Mouse (Mus musculus) forebrain, embryonic 13.5 days (tissue): ENCODE results near the gene Chst11. TPM values are rescaled to one million over a fixed set of nuclear protein-coding genes. Genes with fewer than 3 reads are reported as not detected.

ENCODE experiments used
- ATAC-seq: fragments of 200-750 bp; cut with Nextera tagmentation; 2 replicates; pipeline ENCODE4 v1.8.0; 2017
- H3K27ac ChIP-seq: fragments of 300-500 bp; sonication (generic); 2 replicates; pipeline ENCODE4 v1.5.1; 2015; ENCODE audit warnings: inconsistent platforms, mild to moderate bottlenecking, moderate library complexity
- H3K27me3 ChIP-seq: fragments of 300-500 bp; sonication (generic); 2 replicates; pipeline ENCODE4 v1.6.1; 2015; ENCODE audit warnings: mild to moderate bottlenecking, inconsistent platforms
- H3K36me3 ChIP-seq: fragments of 300-500 bp; sonication (generic); 2 replicates; pipeline ENCODE4 v1.6.1; 2015; ENCODE audit warnings: mild to moderate bottlenecking, inconsistent platforms; ENCODE audit not compliant: poor library complexity, severe bottlenecking
- H3K4me1 ChIP-seq: fragments of 300-500 bp; sonication (generic); 2 replicates; pipeline ENCODE4 v1.6.1; 2015; ENCODE audit warnings: inconsistent platforms
- H3K4me2 ChIP-seq: fragments of 300-500 bp; sonication (generic); 2 replicates; pipeline ENCODE4 v1.6.1; 2015; ENCODE audit warnings: inconsistent platforms, mild to moderate bottlenecking, moderate library complexity
- H3K4me3 ChIP-seq: fragments of 300-500 bp; sonication (generic); 2 replicates; pipeline ENCODE4 v1.5.1; 2015; ENCODE audit warnings: mild to moderate bottlenecking, inconsistent platforms
- H3K9ac ChIP-seq: fragments of 300-500 bp; sonication (generic); 2 replicates; pipeline ENCODE4 v1.6.1; 2015; ENCODE audit warnings: mild to moderate bottlenecking, inconsistent platforms
- H3K9me3 ChIP-seq: fragments of 300-500 bp; sonication (generic); replicated peaks from 2 replicates; pipeline ENCODE4 v1.6.1; 2016; ENCODE audit warnings: inconsistent platforms
- WGBS: fragments of 180-500 bp; shearing (Covaris S2); methylation state at CpG from one replicate; pipeline ENCODE4 v1.1.7; 2015; 5-methylcytosine and 5-hydroxymethylcytosine counted together
- polyA plus RNA-seq: library from polyadenylated mRNA; unstranded; fragments of >200 nt; fragmentation: Nextera tagmentation; extraction: Ambion mirVana; gene quantifications from 2 replicates; pipeline ENCODE4 v1.2.1, GENCODE M21; 2015

Gene Chst11
- polyA plus RNA-seq = 2.1 and 2.5 TPM in 2 replicates

DNA sequence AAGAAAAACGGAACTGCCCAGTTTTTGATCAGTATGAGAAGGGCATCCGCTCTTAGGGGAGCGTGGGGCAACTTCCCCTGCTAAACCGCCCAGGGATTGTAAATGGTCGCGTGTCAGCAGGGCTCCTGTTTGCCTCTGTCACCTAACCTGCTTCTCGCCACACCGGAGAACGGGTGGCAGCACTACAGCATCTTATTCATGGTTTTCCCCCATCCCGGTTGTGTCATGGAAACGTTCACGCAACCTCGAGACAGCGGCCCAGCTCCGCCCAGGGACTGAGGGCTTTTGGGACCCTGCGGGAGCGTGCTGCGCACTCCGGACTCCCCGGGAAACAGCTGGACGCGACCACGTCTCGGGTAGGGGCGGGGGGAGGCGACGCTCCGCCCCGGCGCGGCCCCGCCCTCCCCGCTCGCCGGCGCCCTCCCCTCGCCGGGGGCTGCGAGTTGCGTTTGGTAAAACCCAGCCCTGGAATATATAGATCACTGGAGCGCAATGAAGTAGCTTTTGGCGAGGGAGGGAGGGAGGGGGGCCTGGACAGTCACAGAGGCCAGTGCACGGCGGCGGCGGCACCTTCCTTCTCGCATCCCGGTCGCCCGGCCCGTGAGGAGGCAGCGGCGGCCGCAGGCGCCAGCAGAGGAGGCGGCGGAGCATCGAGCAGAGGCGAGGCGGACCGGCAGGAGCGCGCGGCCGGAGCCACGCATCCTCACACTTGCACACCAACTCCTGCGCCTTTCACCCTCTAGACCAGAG, at the start of gene Chst11:
Gene Chst11, plus strand, starts transcription at position 549 of the 750 bp plus-strand sequence.
- ATAC-seq = peak; percentile 85
- peaks cover 22% of the 10 kb centered on the region for H3K27me3 ChIP-seq

DNA sequence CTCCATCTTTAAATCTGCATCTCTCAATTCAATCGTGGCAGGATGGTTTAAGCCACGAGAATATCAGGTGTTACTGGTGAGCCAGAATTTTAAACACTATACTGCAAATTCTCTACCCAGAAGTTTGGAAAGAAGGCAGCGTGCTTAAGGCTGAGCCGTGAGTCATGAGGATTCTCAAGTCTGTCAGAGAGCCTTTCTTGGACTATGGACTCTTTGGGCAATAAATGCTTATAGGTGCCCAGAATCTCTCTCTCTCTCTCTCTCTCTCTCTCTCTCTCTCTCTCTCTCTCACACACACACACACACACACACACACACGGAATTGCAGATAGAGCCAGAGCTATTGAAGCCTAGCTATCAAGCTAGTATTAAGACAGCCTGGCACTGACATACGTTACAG, 49.5 kb upstream of the Chst11 start:
- WGBS = 89% methylated on average over 6 of the region's 6 CpGs
- Histone ChIP-seq H3K27me3 (no peaks in the 10 kb centered on the region), H3K4me1 (no peaks in the 10 kb centered on the region), H3K4me2 (no peak overlapping the region), H3K36me3 (no peaks in the 10 kb centered on the region), H3K27ac (no peak overlapping the region), H3K9ac (no peak overlapping the region), H3K4me3 (no peak overlapping the region), H3K9me3 (no peaks in the 10 kb centered on the region)
- ATAC-seq = no peak

More for the DNA sequence above, at the start of gene Chst11:
- Histone ChIP-seq H3K27ac (peak within 1 kb of the TSS; percentile 51), H3K9ac (peak within 1 kb of the TSS; percentile 89), H3K9me3 (no peaks in the 10 kb centered on the region), H3K4me2 (peak within 1 kb of the TSS; percentile 92), H3K36me3 (no peaks in the 10 kb centered on the region), H3K4me3 (peak within 1 kb of the TSS; percentile 60), H3K4me1 (peaks cover 40% of the 10 kb centered on the region)
- WGBS = 0% methylated on average over 65 of the region's 67 CpGs

DNA sequence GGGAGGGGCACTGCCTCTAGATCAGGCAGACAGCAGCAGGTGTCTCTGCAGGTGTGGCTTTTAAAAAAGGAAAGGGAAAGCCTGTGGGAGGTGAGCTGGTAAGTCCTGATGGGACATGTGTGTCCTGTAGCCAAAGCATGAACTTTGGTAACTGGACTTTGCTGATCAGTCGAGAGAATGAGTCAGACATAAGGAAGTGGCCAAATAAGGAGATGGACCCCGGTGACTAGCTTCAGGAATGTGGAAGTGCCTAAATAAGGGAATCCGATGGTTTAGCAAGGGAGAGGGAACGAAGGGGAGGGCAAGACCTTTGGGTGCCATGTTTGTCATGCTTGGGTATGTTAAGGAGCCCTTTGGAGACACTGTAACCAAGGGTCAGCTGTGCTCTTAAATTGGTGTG, 31.9 kb upstream of the Chst11 start:
- H3K9ac ChIP-seq = no peak overlapping the region
- H3K4me1 ChIP-seq = no peaks in the 10 kb centered on the region
- H3K27ac ChIP-seq = no peak overlapping the region
- 92% methylated on average over 4 of the region's 4 CpGs for WGBS
- H3K4me2 ChIP-seq = no peak overlapping the region
- peaks cover 6% of the 10 kb centered on the region; the same call in 1 of the 2 replicates for H3K9me3 ChIP-seq
- H3K36me3 ChIP-seq = no peaks in the 10 kb centered on the region
- H3K4me3 ChIP-seq = no peak overlapping the region
- no peak for ATAC-seq
- H3K27me3 ChIP-seq = no peaks in the 10 kb centered on the region

DNA sequence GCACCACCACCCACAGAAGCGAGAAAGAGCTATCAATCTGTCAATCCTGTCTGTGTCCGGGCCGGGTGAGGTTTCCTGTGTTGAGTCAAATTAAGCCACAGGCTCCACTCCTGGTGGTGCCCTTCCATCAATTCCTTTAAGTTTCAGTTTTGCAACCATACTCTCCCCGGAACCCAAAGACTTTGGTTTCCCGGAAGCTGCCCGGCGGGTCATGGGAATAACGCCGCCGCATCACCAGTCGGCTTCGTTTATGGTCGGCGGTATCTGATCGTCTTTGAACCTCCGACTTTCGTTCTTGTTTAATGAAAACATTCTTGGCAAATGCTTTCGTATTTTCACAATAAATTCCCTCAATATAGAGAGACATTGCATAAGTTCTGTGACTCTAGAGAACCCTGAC, 30.2 kb upstream of the Chst11 start:
- H3K9ac ChIP-seq = no peak overlapping the region
- no peak for ATAC-seq
- H3K4me3 ChIP-seq = no peak overlapping the region
- WGBS = 94% methylated on average over 18 of the region's 18 CpGs
- no peaks in the 10 kb centered on the region for H3K4me1 ChIP-seq
- no peak overlapping the region for H3K4me2 ChIP-seq
- no peaks in the 10 kb centered on the region for H3K36me3 ChIP-seq
- H3K27me3 ChIP-seq = no peaks in the 10 kb centered on the region
- H3K27ac ChIP-seq = no peak overlapping the region
- peaks cover 6% of the 10 kb centered on the region; the same call in 1 of the 2 replicates for H3K9me3 ChIP-seq

DNA sequence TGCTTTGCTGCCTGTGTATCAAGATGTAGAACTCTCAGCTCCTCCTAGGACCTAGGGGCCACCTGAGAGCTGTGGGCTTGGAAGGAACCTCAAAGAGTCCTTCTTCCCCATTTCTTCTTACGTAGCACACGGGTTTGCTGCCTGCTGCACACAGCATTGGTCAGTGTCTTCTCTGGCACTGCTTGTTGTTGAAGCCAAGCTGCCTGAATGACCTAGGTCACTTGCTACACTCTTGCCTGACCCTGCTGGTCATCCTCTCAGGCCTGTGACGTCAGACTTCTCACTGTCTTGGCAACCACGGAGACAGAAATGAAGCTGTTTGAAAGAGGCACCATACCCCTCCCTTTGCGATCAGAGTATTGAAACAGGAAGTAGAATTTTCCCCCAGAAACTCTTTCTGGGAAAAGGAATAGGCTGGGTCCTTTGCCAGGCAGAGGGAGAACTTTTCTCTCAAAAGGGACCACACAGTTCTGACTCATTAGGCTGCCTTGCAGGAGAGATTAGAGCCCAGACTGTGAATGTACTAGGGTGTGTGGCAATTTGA, 27.0 kb upstream of the Chst11 start:
- Histone ChIP-seq H3K4me3 (no peak overlapping the region), H3K27ac (no peak overlapping the region), H3K36me3 (no peaks in the 10 kb centered on the region), H3K4me2 (no peak overlapping the region), H3K4me1 (no peaks in the 10 kb centered on the region), H3K9me3 (peaks cover 6% of the 10 kb centered on the region; the same call in 1 of the 2 replicates), H3K9ac (no peak overlapping the region), H3K27me3 (no peaks in the 10 kb centered on the region)
- ATAC-seq = no peak
- WGBS = 79% methylated on average over 5 of the region's 5 CpGs

DNA sequence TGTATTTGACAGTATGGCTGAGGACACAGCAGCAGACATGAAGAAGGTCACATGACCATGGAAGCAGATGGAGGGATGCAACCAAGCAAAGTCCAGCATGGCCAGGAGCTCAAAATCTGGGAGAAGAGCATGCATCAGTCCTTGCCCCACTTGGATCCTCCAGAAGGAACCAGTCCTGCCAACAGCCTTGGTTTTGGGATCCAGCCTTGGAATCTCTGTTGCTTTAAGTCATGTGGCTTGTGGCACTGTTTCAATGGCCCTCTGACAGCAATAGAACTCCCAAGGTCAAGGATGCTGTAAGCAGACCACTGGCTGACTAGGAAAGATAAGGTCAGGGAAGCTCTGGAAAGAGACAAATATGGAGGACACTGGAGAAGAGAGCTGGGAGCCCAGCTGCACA, 26.0 kb upstream of the Chst11 start:
- no peaks in the 10 kb centered on the region for H3K4me1 ChIP-seq
- H3K36me3 ChIP-seq = no peaks in the 10 kb centered on the region
- no peaks in the 10 kb centered on the region for H3K27me3 ChIP-seq
- H3K4me2 ChIP-seq = no peak overlapping the region
- ATAC-seq = no peak
- no peak overlapping the region for H3K27ac ChIP-seq
- H3K9ac ChIP-seq = no peak overlapping the region
- peaks cover 5% of the 10 kb centered on the region; the same call in 1 of the 2 replicates for H3K9me3 ChIP-seq
- H3K4me3 ChIP-seq = no peak overlapping the region

DNA sequence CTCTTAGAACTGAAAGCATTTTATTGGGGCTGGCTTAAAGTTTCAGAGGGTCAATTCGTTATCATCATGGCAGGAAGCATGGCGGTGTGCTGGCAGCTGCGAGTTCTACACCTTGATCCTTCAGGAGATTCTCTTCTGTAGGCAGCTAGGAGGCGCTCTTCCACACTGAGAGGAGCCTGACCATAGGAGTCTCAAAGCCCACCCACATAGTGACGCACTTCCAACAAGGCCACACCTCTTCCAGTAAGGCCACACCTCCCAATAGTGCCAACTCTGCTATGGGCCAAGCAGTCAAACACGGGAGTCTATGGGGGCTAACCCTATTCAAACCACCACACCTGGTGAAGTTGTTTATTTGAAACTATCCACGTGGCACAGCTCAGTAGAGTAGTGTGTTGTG, 24.0 kb upstream of the Chst11 start:
- Histone ChIP-seq H3K4me2 (no peak overlapping the region), H3K36me3 (no peaks in the 10 kb centered on the region), H3K27ac (no peak overlapping the region), H3K4me3 (no peak overlapping the region), H3K9me3 (no peaks in the 10 kb centered on the region), H3K27me3 (no peaks in the 10 kb centered on the region), H3K9ac (no peak overlapping the region), H3K4me1 (no peaks in the 10 kb centered on the region)
- no peak for ATAC-seq
- WGBS = 59% methylated on average over 7 of the region's 7 CpGs

DNA sequence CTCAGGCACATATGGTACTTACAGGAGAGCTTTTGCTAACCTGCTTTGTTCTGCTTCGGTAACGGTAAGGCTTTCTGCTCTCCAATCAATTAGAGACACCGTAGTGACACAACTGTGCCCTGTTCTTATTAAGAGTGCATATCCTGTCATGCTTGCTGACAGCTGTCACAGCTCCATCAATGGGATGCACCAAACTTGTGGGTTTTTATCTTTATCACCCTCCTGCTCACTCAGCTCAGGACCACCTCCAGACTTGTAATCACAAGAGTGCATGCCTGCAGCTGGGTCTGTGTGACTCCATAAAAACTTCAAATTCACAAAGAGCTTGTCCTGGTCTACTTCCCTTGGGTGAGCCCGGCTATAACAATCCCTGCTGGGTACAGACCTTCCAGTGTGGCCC, 23.3 kb upstream of the Chst11 start:
- WGBS = 87% methylated on average over 4 of the region's 4 CpGs
- ATAC-seq = no peak

DNA sequence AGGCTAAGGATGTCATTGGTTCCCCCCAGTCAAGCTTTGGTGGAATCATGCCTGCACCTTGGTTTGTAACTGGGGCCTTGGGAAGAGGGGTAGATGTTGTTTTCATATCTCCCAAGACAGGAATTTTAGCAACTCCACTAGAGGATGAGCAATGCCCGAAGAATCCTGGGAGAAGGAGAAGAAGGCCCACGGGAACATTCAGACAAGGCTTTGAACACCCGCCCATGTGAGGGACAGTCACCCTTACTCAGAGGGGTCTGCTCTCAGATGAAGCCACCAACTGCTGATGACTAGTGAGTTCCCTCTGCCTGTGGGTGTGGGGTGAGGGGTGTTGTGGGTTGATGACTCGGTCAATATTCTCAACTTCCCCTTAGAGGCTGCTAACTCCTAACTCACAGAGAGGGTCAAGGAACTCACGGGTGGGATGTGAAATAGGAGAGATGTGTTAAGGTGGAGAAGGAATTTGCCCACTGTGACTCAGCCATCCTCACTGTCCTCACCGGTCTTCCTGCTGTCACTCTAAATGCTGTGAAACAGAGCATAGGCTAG, 22.8 kb upstream of the Chst11 start:
- Histone ChIP-seq H3K4me1 (no peaks in the 10 kb centered on the region), H3K36me3 (no peaks in the 10 kb centered on the region), H3K4me2 (no peak overlapping the region), H3K4me3 (no peak overlapping the region), H3K27me3 (no peaks in the 10 kb centered on the region), H3K9ac (no peak overlapping the region), H3K9me3 (no peaks in the 10 kb centered on the region), H3K27ac (no peak overlapping the region)
- no peak for ATAC-seq
- 91% methylated on average over 6 of the region's 6 CpGs for WGBS

More for the DNA sequence above, 23.3 kb upstream of the Chst11 start:
- H3K27me3 ChIP-seq = no peaks in the 10 kb centered on the region
- H3K9ac ChIP-seq = no peak overlapping the region
- no peaks in the 10 kb centered on the region for H3K4me1 ChIP-seq
- H3K36me3 ChIP-seq = no peaks in the 10 kb centered on the region
- H3K27ac ChIP-seq = no peak overlapping the region
- no peaks in the 10 kb centered on the region for H3K9me3 ChIP-seq
- no peak overlapping the region for H3K4me2 ChIP-seq
- H3K4me3 ChIP-seq = no peak overlapping the region

DNA sequence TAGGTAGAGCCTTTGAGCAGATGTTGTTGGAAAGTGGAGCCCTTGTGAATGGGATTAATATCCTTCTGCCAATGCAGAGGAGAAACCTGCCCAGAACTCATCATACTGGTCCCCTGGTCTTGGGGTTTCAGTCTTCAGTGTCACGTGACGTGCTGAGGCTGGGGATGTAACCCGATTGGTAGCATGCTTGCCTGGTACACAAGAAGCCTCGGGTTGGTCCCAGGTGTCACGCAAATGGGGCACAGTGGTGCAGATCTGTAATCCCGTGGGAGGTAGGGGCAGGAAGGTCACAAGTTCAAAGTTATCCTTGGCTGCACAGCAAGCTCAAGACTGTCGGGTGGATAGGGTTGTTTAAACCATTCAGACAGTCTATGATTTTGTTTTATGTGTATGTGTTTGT, 20.8 kb upstream of the Chst11 start:
- Histone ChIP-seq H3K9ac (no peak overlapping the region), H3K4me2 (no peak overlapping the region), H3K4me1 (no peaks in the 10 kb centered on the region), H3K4me3 (no peak overlapping the region), H3K27ac (no peak overlapping the region), H3K9me3 (no peaks in the 10 kb centered on the region), H3K36me3 (no peaks in the 10 kb centered on the region), H3K27me3 (no peaks in the 10 kb centered on the region)
- 81% methylated on average over 7 of the region's 7 CpGs for WGBS
- no peak for ATAC-seq

DNA sequence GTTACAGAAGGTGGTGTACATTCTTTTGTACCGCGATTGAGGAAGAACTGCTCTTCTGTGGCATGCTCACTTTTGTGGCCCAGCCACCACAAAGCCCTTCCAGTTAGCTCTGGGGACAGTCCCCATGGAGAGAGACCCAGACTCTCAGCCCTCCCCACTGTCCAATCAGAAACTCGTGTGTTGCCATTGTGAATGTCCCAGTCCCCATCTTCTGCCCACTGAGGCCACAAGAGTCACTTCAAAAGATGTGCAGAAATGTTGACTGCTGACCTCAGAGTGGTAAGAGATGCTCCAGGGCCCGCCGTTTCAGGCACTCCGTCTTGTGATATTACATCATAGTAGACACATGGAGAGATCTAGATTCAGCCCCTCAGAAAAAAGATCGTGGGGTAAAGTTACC, 18.6 kb upstream of the Chst11 start:
- H3K4me2 ChIP-seq = no peak overlapping the region
- no peaks in the 10 kb centered on the region for H3K27me3 ChIP-seq
- H3K9me3 ChIP-seq = no peaks in the 10 kb centered on the region
- H3K27ac ChIP-seq = no peak overlapping the region
- no peaks in the 10 kb centered on the region for H3K4me1 ChIP-seq
- H3K36me3 ChIP-seq = no peaks in the 10 kb centered on the region
- H3K4me3 ChIP-seq = no peak overlapping the region
- no peak overlapping the region for H3K9ac ChIP-seq
- 91% methylated on average over 7 of the region's 7 CpGs for WGBS
- no peak for ATAC-seq

DNA sequence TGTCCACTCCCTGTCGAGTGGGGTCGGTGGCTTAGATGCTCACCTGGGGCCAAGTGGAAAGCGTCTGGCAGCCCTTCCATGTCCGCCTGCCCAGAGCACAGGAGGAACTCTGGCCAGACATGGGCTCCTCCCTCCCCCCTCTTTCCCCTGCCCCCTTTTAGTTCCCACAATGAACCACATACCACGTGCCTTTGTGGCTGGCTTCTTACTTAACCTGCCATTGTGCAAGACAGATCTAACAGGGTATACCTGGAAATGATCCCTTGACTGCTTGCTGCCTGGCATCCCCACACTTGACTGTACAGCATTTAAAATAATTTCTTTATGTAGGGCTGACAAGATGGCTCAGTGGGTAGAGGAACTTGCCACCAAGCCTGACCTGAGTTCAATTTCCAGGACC, 15.7 kb upstream of the Chst11 start:
- Histone ChIP-seq H3K27ac (no peak overlapping the region), H3K4me3 (no peak overlapping the region), H3K27me3 (no peaks in the 10 kb centered on the region), H3K4me2 (no peak overlapping the region), H3K4me1 (no peaks in the 10 kb centered on the region), H3K9me3 (no peaks in the 10 kb centered on the region), H3K9ac (no peak overlapping the region), H3K36me3 (no peaks in the 10 kb centered on the region)
- ATAC-seq = no peak
- WGBS = 78% methylated on average over 5 of the region's 5 CpGs
